Mouse (Mus musculus): ENCODE measurements at regions not wholly inside any gene's neighbourhood (a gene's known extent, or its start where the extent isn't known, plus 50 kb on each side); places are given as distances from the start of the nearest gene placed in this dataset.
A peak's percentile ranks its signal among the peaks of the same experiment; 100 is the strongest.

DNA sequence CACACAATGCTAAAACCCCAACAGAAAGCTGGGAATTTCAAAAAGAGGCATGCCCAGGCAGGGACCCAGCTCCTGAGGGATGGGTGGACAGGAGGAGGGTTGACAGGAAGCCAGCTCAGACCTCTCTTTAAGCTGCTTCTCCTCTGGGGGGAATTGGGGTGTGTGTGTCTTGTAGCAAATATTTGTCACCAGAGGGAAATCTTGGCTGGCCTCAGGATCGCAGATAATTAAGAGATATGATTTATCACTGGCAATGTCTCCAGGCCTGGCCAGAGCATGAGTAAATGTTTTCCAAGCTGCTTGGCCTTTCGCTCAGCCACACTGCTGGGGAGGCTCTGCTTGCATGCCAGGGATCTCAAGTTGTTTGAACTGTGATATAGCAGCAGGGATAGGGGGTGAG lies 189.6 kb upstream of the Klf4 start:
- no peak for DNase-seq (ENCODE audit: extremely low spot score in 1 of 2, low spot score in 1 of 2)

DNA sequence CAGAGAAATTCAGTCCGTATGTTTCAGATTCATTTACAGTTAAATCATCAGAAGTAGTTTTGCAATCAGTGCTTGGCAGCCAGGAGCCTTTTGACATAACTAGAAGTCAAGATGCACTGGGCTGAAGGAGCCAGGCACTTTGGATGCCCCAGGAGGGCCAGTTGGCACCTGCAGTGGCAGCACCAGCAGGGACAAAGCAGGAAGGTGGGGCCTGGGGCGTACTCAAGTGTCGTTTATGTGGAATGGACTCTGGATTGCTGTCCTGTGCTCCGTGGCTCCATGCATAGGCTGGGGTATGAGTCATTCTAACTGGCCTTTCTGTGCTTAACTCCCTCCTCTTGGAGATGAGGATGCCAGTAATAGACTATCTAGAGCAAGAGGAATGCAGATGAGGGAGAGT lies 186.2 kb upstream of the Klf4 start:
- no peak for DNase-seq (ENCODE audit: extremely low spot score in 1 of 2, low spot score in 1 of 2)

DNA sequence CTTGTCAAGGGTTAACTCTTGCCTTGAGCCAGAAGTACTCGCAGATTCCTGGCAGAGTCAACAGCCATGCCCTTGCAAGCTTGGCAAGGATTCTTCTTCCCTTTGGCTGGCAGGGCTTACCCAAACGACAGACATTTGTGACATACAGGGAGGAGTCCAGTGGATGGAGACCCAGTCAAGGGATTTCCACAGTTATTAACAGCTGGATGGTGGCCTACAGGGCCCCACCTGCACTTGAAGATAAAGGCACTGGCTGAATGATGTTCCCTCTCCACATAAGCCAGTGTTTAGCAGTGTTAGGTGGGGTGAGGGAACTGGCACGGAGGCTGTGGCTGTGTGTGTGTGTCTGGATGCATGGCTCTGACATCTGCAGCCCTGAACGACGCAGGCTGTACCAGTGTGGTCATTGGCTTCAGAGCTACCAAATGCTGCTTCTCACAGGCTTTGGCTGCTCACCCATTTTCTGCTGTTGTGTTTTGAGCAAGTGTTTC lies 183.9 kb upstream of the Klf4 start:
- DNase-seq (ENCODE audit: extremely low spot score in 1 of 2, low spot score in 1 of 2) = no peak

DNA sequence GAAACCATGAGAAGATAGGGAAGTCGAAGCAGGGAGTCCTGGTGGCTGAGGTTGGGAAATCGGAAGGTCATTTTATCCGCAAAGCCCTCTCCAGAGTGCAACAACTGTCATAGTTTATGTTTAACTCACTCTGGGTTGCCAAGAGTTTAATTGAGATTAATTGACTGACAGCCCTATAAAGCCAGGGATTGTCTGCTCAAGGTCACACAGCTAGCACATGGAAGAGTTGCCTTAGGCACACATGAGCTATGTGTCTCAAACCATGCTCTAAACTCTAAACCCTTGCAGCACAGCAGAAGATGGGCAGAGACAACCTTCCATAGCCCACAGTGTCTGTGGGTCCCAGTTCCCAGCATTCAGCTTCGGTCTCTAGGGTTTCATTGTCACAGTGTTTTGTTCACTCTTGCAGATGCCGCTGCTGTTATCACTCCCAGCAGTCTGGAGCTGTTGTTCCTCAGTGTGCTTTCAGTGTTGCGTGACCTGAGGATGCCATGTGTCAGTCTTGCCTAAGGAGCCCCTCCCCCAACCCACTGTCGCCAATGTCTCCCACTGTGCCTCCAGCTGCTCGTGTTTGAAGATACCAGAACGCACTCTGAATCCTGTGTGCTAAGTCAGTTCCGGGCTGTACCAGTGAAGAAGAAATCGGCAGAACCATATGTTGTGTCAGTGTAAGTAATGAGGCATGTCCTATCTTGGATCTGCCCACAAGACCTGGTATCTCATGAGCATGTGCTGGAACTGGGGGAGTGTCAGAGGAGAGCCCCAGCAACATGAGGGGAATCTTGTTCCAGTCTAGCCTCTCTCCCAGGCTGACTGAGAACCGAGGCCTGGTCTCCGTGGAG lies 179.5 kb upstream of the Klf4 start:
- no peak for DNase-seq (ENCODE audit: extremely low spot score in 1 of 2, low spot score in 1 of 2)

DNA sequence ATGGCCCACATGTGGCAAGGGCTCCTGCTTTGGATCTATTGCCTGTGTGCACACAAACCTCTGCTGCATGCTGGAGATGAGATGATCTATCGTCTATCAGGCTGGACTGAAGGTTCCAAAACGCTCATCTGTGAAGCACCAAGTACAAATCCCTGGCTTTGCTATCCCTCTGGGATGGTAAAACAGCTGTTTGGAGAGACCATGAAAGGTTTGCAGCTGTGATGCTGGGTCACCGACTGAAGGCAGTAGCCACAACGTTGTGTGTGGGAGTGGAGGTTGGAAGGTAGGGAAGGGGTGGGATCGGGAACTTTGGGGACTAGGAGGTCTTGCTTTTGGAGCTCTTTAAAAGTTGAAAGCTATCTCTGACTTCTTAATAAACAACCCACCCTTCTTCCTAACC lies 178.2 kb upstream of the Klf4 start:
- DNase-seq (ENCODE audit: extremely low spot score in 1 of 2, low spot score in 1 of 2) = no peak

DNA sequence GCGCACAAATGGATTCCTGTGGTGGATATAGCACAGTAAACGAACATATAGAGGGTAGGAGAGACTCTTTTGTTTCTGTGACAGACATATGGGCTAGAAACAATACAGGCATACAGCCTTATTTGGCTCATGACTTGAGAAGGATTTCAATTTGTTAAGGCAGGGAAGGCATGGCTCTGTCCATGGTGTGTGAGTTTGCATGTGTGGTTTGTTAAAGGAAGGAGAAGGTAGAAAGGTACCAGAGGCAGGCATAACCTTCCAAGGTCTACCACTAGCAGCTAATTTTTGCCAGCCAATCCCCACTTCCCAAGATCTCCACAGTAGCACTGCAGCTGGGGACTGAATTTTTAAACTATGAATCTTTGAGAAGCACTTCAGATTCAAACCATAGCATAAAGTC lies 176.5 kb upstream of the Klf4 start:
- no peak for DNase-seq (ENCODE audit: extremely low spot score in 1 of 2, low spot score in 1 of 2)

DNA sequence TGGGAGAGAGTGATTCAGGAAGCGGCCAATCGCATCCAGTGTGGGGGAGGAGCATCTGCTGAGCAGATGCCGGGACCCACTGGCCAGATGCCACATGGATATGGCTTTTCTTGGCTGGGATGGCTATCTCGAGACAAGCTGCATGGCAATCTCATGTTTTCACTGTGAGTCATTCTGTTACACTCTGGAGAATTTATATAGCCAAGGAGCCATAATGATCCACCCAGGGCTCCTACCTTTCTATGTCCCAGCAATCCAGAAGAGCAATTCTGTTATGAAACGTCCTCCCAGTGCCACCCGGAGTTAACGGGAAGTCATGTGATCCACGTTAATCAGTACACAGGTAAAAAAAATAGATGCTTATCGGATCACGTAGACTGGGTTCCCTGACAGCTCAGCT lies 175.7 kb upstream of the Klf4 start:
- peak; percentile 12 to 62 for DNase-seq (ENCODE audit: extremely low spot score in 1 of 2, low spot score in 1 of 2)

DNA sequence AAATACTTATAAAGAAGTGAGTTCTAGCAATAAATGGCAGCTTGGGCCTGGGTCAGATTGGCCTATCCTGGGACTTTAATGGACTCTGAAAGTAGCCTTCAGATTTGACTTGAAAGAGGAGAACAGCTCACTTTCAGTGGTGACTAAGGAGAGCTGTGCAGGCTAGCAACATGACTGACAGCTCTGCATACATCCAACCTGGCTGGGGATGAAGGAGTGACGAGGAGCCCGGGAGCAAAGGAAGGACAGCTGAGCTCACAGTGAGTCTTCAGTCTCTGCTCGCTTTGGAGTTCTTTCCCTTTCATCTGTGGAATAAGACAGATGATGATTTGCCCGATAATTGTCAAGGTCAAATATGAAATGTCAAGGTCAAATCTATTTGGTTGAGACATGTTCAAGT lies 172.7 kb upstream of the Klf4 start:
- no peak for DNase-seq (ENCODE audit: extremely low spot score in 1 of 2, low spot score in 1 of 2)

DNA sequence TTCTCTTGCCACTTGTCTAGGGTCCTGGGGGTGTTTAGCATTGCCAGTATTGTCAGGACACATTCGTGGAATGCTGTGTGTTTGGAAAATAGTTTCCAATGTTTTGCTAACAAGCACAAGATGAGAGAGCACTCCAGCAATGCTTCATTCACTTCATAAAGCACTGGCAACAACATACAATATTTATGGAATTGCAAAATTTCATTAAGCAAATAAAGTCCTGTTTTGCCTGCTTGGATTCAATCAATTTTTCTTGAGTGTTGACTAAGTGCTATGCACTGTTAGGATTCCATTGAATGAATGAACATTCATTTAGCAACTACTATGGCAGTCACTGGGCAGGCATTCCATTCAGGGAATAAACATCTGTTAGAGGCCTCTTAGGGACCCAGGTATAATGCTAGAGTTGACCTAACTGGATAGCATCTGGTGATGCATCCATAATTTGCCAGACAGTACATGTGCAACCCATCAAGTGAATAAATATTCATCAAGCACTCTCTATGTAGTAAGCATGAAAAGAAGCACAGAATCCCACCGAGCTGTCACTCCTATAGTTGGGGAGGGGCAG lies 171.2 kb upstream of the Klf4 start:
- DNase-seq (ENCODE audit: extremely low spot score in 1 of 2, low spot score in 1 of 2) = no peak

DNA sequence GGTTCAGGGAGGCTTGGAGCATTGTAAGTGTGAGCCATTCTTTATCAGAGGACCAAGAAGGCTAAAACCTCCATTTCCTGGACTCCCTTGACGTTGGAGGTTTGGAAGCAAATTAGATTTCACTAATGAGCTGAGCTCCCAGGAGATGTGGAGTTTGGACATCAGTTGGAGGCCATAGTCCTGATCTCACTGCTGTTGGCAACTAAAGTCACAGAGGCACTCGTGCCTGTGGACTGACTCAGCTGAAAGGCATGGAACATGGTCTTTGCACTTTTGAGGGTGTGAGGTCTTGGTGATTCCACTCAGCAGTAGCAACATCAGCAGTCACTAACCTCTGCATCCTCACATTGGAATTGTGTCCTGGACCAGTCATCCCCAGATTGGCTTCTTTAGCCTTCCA lies 169.1 kb upstream of the Klf4 start:
- DNase-seq (ENCODE audit: extremely low spot score in 1 of 2, low spot score in 1 of 2) = no peak

DNA sequence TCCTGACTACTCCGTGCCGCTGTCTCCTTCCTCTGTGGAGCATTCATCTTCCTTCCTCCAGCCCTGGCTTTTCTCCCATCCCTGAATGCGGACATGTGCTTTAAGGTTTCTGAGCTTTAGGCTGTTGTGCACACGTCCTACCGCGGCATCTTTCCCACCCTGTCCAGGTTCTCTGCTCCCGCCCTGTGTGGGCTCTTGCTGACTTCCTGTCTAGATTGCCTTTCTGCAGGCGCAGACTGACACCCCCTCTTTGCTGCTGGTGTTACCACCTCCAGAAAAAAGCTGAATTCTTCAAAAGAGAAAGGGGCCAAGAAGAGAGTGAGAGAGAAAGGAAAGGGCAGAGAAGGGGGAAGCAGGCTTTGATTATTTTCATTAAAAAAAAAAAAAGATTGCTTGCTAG lies 167.7 kb upstream of the Klf4 start:
- DNase-seq (ENCODE audit: extremely low spot score in 1 of 2, low spot score in 1 of 2) = no peak

DNA sequence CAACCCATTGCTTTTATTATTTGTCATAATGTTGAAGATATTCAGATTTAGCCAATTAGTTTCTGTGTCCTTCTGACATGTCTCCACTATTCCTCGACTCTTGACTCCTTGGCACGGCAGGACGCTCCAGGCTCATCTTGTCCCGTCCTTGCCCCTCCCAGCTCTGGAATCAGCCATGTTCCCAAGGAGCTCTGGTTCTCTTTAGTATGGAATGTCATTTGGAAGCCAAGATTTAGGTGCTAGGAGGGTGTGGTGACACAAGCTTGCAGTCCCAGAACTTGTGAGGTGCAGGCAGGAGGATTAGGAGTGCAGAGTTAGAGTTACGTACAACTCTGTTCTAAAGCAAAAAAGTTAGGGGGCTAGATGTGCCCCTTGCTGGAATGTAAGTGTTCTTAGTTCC lies 166.9 kb upstream of the Klf4 start:
- no peak for DNase-seq (ENCODE audit: extremely low spot score in 1 of 2, low spot score in 1 of 2)

DNA sequence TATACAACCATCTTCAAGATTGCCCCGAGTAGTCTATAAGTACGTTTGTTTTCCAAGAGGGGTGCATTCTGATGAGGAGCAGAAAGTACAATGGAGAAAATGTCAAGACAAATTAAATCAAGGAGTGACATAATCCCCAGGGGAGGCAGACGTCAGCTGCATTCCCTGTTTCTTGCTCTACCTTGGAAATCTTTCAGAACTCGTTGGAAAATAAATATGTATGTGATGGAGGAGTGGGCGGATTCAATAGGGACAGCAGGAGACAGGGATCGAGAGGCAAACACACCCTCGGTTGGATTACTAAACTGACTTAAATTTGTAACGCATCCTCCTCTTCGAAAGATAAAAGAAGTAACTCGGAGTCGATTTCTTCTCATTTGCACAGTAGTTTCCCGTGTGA lies 164.8 kb upstream of the Klf4 start:
- peak; percentile 7 to 45 for DNase-seq (ENCODE audit: extremely low spot score in 1 of 2, low spot score in 1 of 2)

DNA sequence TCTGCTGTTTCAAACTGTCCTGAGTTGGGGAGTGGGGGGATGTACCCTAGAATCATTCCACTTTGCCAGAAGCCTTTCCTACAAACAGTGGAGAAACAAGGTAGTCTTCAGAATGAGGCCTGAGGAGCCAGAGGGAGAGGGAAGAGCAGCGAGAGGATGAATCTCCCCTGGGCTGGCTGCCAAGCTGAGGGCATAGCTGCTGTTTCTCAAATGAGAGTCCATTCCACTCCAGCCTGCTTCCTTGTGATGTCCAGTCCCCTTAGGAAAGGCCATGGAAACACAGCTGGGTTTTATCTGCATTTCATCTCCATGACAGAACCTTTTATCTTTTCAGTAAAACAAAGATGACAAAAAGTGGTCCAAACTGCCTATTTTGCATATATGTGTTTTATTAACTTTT lies 164.2 kb upstream of the Klf4 start:
- no peak for DNase-seq (ENCODE audit: extremely low spot score in 1 of 2, low spot score in 1 of 2)

DNA sequence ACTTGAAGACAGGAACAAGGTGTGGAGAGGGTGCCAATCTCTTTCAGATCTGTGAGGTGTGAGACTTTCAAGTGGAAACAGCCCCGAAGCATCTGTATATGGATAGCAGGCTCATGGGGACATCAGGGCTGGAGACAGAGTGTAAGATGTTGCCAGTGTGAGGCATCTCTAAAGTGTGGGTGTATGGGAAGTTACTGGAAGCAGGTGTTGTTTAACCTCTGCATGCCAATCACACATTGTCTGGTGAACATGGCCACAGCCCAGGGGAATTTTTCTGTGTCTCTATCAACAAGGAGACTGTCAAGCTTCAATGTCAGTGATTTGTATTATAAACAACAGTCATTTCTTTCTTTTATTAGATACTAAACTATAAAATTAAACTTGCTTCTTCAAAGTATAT lies 163.0 kb upstream of the Klf4 start:
- no peak for DNase-seq (ENCODE audit: extremely low spot score in 1 of 2, low spot score in 1 of 2)

DNA sequence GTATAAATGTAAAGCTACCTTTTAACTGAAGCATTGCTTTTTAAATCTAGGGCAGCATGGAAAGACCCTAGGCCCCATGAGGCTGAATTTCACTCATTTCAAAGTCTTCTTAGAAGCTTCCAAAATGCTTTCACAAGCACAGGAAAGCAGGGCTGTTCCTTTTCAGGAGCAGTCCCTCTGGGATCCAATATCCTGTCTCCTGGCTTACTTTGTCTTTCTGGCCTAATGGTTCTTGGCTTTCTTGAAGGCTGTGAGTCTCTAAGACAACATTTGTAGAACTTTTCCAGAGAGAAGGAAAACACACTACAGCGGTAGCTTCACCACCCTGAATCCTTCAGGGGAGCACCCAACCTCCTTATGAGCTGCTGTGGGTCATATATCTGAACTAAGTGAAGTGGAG lies 157.2 kb upstream of the Klf4 start:
- DNase-seq (ENCODE audit: extremely low spot score in 1 of 2, low spot score in 1 of 2) = no peak

DNA sequence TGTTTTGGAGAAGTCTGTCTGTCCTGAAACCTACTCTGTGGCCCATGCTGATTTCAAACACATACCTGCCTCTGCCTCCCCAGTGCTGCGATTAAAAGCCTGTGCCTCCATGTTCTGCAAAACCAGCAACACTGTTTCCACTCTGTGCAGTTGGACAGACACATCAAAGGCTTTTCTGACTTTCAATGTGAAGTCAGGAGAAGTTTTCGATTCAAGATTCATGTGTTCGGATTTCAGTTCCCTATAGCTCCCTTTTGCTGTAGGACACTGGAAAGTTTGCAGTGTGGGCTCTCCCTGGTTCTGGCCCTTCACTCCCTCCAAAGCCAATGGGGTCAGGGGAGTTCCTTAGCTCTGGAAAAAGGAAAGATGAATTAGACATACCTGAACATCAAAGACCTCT lies 154.5 kb upstream of the Klf4 start:
- DNase-seq (ENCODE audit: extremely low spot score in 1 of 2, low spot score in 1 of 2) = no peak

DNA sequence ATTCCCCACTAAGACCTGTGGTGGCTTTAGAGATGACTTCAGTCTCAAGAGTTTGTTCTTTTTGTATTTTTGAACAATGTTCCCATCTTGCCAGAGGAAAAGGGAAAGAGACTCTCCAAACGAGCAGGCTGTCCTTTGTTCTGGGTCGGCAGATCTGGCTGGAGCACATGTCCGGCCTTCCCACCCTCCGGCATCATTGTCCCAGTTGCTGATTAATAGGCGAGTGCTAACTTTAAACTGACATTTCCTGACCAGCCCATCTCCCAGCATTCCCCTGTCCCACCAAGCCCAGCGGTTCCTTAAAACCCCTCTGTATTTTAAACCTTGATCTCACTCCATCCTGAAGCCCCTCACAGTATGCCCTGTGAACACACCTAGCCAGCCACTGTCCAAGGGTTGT lies 140.0 kb upstream of the Klf4 start:
- DNase-seq (ENCODE audit: extremely low spot score in 1 of 2, low spot score in 1 of 2) = no peak

DNA sequence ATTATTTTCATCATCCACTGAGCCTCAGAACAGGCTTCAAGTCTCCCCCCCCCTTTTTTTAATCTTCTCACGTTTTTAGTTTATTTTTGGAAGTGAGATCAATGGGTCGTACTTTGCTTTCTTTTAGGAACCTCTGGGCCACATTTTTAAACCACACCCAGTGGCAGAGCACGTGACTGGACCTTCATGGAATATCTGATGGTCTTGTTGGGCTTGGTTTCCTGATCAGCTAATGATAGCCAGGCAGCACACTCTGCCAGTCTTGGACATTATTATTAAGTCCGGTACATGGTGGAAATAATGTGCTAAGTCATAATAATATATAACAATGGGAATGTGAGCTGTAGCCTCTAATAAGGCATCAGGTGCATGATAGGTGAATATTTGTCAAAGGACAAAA lies 138.0 kb upstream of the Klf4 start:
- DNase-seq (ENCODE audit: extremely low spot score in 1 of 2, low spot score in 1 of 2) = no peak

DNA sequence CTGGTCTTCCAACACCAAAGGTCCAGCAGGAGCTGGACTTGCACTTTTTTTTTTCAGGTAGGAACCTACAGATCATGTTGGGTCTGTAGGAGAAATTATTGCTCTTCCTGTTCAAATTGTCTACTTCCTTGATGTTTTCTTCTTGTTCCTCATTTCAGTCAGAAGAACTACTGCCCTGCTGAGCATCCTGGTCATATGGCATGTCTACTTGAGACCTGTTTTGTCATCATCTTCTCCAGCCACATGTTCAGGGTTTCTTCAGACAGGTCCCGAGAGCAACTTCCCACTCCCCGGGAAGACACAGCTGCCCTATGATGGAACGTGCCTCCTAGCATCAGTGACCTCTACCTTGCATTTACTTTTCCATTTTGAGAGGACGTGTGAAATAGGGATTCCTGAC lies 132.6 kb upstream of the Klf4 start:
- no peak for DNase-seq (ENCODE audit: extremely low spot score in 1 of 2, low spot score in 1 of 2)

DNA sequence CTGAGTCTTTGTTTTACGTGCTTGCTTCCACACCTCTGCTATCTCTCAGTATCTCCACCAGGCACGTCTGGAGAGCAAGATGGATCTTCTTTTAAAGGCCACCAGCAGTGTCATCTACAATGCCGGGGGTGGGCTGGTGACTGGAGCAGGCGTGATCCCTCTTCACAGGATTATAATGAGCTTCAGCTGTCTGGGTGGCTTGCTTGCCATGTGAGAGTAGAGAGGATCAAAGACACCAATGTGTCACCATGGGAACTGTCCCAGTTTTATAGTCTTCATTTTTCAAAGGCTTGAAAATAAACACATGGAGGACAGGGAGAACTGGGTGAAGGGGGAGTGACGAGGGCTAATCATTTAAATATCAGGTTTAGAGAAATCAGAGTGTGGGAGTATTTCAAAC lies 131.6 kb upstream of the Klf4 start:
- DNase-seq (ENCODE audit: extremely low spot score in 1 of 2, low spot score in 1 of 2) = peak; percentile 20 to 51

DNA sequence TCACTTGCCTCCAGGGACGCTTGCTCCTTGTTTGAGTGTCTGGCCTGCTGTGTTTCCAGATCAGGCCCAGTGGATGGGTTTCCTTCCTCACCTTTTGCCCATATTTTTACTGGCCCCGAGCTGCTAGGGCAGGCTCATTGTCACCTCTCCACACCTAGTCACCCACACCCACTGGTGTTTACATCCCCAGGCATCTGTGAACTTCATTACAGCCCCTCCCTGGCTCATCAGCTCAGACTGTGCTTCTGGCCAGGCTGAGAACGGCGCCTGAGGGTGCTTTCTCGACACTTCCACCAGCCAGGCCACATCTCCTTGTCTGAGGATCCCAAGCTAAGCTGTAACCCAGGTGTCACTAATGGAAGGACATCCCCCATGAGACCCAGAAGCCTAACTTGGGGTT lies 129.8 kb upstream of the Klf4 start:
- DNase-seq (ENCODE audit: extremely low spot score in 1 of 2, low spot score in 1 of 2) = no peak

DNA sequence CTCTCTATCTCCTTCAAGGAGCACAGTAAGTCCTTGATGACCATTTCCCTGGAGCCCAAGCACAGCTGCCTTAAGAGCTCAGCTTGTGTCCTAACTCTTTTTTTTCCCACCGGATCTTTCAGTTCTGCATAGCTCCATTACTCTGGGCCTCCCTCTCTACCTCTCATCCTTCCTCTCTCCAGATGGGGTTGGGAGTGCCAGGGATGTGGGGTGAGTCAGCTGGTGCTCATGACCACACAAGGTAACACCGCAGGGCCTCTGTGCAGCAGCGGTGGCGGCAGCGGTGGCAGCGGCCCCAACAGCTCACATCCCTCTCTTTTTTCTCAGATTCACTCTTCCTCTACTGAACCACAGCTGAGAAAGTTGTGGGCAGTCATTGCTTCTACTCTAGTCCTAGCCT lies 126.6 kb upstream of the Klf4 start:
- DNase-seq (ENCODE audit: extremely low spot score in 1 of 2, low spot score in 1 of 2) = no peak
